Mouse (Mus musculus): Measurements from ENCODE around the gene Uba6. TPM values are rescaled to one million over a fixed set of nuclear protein-coding genes. Genes with fewer than 3 reads are reported as not detected.

The Uba6 gene
- total RNA-seq, 2 experiments from 2014 or later = 21.5 to 25.3 TPM

- TF ChIP-seq CTCF (IDR thresholded peaks at IDR 0.05) = no peak
- no peak for DNase-seq (ENCODE audit: extremely low spot score in 1 of 2, low spot score in 2 of 2)
- intact Hi-C loops (cut with DNase I) = loop anchor here (5.0 kb wide), 1 partner anchor 33 kb away; no protein-coding TSS in a partner anchor
- Histone ChIP-seq H3K27ac (no peak overlapping the region), H3K4me3 (no peak overlapping the region)
These were observed 58.6 kb downstream of the Uba6 start for GRCm38 (mm10) chr5:86113997-86114396.

GRCm38 (mm10) chr5:86113037-86113436, 59.6 kb downstream of the Uba6 start:
- Histone ChIP-seq H3K27ac (no peak overlapping the region), H3K4me3 (no peak overlapping the region)
- intact Hi-C loops (cut with DNase I) = loop anchor here (5.0 kb wide), 1 partner anchor 34 kb away; no protein-coding TSS in a partner anchor
- DNase-seq (ENCODE audit: extremely low spot score in 1 of 2, low spot score in 2 of 2) = no peak
- TF ChIP-seq CTCF (IDR thresholded peaks at IDR 0.05) = no peak

- TF ChIP-seq CTCF (IDR thresholded peaks at IDR 0.05) = no peak
- no peak overlapping the region for H3K27ac ChIP-seq
- intact Hi-C loops (cut with DNase I) = loop anchor here (5.0 kb wide), 1 partner anchor 36 kb away; no protein-coding TSS in a partner anchor
- H3K4me3 ChIP-seq = no peak overlapping the region
- no peak for DNase-seq (ENCODE audit: extremely low spot score in 1 of 2, low spot score in 2 of 2)
These were observed 61.5 kb downstream of the Uba6 start for GRCm38 (mm10) chr5:86111074-86111473.

DNA sequence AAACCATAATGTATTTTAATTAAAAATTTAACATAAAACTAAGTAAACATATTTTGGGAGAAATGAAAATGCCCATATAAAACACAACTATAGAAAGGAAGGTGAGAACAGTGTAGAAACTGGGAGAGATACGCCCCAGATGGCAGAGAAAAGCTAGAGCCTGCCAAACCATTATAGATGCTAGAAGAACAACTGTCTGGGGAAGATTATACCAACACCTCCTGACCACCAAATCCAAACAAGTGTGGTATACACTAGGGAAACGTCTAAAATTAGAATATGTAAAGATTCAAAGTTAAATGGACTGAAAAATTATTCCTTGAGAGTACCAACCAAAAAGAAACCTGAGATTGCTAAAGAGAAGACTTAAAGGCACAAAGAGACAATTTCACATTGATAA, 66.0 kb downstream of the Uba6 start:
- no peak for DNase-seq (ENCODE audit: extremely low spot score in 1 of 2, low spot score in 2 of 2)
- no peak for TF ChIP-seq CTCF (IDR thresholded peaks at IDR 0.05)
- H3K4me3 ChIP-seq = no peak overlapping the region
- H3K27ac ChIP-seq = no peak overlapping the region
- intact Hi-C loops (cut with DNase I) = loop anchor here (5.0 kb wide), 1 partner anchor 39 kb away; the partner anchor contains the start of gene Cenpc1

DNA sequence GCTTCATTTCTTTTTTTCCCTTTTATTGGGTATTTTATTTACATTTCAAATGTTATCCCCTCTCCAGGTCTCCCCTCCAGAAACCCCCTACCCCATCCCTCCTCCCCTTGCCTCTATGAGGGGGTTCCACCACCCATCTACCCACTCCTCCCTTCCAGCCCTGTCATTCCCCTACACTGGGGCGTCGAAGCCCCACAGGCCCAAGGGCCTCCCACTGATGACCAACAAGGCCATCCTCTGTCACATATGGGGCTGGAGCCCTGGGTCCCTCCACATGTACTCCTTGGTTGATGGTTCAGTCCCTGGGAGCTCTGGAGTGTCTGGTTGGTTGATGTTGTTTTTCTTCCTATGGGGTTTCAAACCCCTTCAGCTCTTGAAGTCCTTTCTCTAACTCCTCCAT, 70.4 kb downstream of the Uba6 start:
- no peak overlapping the region for H3K27ac ChIP-seq
- no peak for DNase-seq (ENCODE audit: extremely low spot score in 1 of 2, low spot score in 2 of 2)
- intact Hi-C loops (cut with DNase I) = no loop called here
- H3K4me3 ChIP-seq = no peak overlapping the region
- TF ChIP-seq CTCF (IDR thresholded peaks at IDR 0.05) = no peak

- no peak overlapping the region for H3K4me3 ChIP-seq
- no peak for TF ChIP-seq CTCF (IDR thresholded peaks at IDR 0.05)
- H3K27ac ChIP-seq = no peak overlapping the region
- intact Hi-C loops (cut with DNase I) = no loop called here
- no peak for DNase-seq (ENCODE audit: extremely low spot score in 1 of 2, low spot score in 2 of 2)
These were observed 72.0 kb downstream of the Uba6 start for GRCm38 (mm10) chr5:86100621-86101020.

DNA sequence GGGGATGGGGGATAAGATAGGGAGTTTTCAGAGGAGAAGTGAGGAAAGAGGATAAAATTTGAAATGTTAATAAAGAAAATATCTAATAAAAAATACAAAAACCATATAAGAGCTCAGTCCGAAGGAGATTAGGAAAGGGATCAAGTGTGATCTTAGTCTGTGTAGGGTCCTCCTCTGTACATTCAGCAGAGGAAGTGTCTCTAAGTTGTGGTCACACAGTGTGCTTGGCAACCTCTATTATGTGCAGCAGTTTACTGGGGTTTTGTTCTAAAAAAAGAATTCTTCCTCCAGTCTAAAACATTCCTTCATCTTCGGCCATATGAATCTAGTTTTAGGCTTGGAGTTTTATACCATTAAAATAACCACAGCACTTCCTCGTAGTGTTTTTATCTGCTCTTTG, 73.6 kb downstream of the Uba6 start:
- TF ChIP-seq CTCF (IDR thresholded peaks at IDR 0.05) = no peak
- no peak for DNase-seq (ENCODE audit: extremely low spot score in 1 of 2, low spot score in 2 of 2)
- intact Hi-C loops (cut with DNase I) = no loop called here
- Histone ChIP-seq H3K27ac (no peak overlapping the region), H3K4me3 (no peak overlapping the region)

- no peak for DNase-seq (ENCODE audit: extremely low spot score in 1 of 2, low spot score in 2 of 2)
- Histone ChIP-seq H3K4me3 (no peak overlapping the region), H3K27ac (no peak overlapping the region)
- TF ChIP-seq CTCF (IDR thresholded peaks at IDR 0.05) = no peak
- intact Hi-C loops (cut with DNase I) = no loop called here
These were observed 77.8 kb downstream of the Uba6 start for GRCm38 (mm10) chr5:86094754-86095153.

DNA sequence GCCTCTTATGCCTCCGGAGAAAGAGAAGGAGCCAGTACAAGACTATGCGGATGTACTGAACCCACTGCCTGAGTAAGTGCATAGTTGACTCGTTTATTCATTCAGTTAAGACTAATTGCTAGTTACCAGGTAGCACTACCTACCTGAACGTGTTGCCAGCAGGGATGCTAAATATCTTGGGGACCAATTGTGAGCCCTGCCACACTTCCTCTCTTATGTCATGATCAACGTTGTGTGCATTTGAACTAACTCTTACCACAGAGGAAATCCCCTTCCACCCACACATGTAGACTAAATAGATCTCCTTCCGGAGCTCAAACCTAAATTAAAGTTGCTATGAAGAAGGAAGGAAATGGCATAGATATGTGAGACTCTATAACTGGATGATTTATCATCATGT, 85.9 kb downstream of the Uba6 start:
- no peak for DNase-seq (ENCODE audit: extremely low spot score in 1 of 2, low spot score in 2 of 2)
- H3K27ac ChIP-seq = no peak overlapping the region
- no peak overlapping the region for H3K4me3 ChIP-seq
- no peak for TF ChIP-seq CTCF (IDR thresholded peaks at IDR 0.05)
- intact Hi-C loops (cut with DNase I) = no loop called here

DNA sequence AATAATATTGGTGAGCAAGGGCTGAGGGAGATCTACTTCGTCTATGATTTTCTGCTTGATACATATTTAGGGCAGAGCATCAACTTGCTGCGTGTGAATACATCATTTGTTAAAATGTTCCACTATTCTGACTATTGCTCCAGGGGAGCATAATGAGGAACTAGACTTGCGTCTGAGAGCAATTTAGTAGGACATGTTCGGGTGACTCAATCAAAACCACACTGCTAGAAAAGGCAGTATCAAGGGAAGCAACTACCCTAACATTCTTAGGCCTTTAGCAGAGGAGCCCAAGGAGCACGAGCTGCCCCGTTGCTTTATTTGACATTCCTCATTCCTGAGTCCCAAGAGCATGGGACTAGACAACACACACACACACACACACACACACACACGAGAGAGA, 87.6 kb downstream of the Uba6 start:
- no peak for TF ChIP-seq CTCF (IDR thresholded peaks at IDR 0.05)
- intact Hi-C loops (cut with DNase I) = no loop called here
- DNase-seq (ENCODE audit: extremely low spot score in 1 of 2, low spot score in 2 of 2) = no peak

GRCm38 (mm10) chr5:86083987-86084386, 88.6 kb downstream of the Uba6 start:
- H3K27ac ChIP-seq = no peak overlapping the region
- H3K4me3 ChIP-seq = no peak overlapping the region
- TF ChIP-seq CTCF (IDR thresholded peaks at IDR 0.05) = no peak
- no peak for DNase-seq (ENCODE audit: extremely low spot score in 1 of 2, low spot score in 2 of 2)
- intact Hi-C loops (cut with DNase I) = no loop called here

More for the DNA sequence above, 87.6 kb downstream of the Uba6 start:
- no peak overlapping the region for H3K27ac ChIP-seq
- H3K4me3 ChIP-seq = no peak overlapping the region

DNA sequence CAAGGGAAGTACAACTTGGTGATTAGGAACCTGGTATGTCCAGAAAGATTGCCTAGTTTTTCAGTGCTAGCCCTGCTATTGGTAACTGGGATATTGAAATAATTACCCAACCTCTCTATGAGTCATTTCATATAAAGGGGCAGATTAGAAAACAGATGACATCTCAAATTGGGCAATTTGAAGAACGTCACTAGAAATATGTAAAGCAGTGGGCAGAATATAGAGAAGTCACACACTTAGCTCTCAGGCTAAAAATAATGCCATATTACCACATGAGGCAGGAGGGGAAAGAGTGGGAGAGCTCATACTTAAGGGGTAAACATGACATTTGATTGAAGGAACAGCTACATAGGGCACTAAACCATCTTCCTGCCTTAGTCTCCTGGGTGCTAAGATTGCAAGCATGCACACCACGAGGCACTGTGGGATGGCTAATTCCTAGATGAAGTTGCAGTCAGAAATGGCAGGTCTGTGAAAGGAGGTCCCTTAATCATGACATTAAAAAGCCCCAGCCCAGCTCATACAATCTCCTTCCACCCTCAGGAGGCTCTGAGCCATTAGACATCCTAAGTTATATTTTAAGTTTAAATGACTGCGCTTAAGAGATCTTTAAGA, 93.8 kb downstream of the Uba6 start:
- no peak for DNase-seq (ENCODE audit: extremely low spot score in 1 of 2, low spot score in 2 of 2)
- intact Hi-C loops (cut with DNase I) = no loop called here
- Histone ChIP-seq H3K27ac (no peak overlapping the region), H3K4me3 (no peak overlapping the region)
- TF ChIP-seq CTCF (IDR thresholded peaks at IDR 0.05) = no peak

DNA sequence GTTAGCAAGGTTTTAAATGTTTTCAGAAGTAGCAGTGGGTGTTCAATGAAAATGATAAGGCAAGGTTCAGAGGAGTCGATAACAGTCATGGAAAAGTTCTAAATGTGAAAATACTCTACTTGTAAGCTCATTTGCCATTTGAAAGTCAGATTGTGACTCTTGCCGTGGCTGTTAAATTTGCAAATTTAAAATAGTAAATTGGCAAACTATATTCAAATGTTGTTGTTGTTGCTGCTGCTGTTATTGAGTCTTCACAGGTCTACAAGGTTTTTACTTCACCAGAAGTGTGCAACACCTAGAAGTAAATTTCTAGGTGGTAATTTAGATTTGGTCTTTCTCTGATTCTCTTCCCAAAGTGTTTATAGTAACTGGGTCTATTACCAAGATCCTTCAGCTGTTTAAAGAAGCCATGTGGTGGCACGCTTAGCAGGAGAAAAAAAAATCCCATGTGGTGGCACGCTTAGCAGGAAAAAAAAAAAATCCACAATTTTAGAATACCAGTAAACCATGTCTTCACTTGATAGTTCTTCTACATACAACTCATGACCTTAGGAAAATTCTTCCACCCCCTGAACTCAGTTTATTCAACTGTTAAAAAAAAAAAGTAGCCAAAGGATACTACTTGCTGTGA, 99.7 kb downstream of the Uba6 start:
- TF ChIP-seq CTCF (IDR thresholded peaks at IDR 0.05) = no peak
- DNase-seq (ENCODE audit: extremely low spot score in 1 of 2, low spot score in 2 of 2) = no peak
- intact Hi-C loops (cut with DNase I) = no loop called here
- H3K4me3 ChIP-seq = no peak overlapping the region
- H3K27ac ChIP-seq = no peak overlapping the region
